Mouse (Mus musculus) heart, adult 11 months (tissue): Measurements from ENCODE around the gene Slc25a22.

ENCODE experiments used
- DNase-seq: peaks from one replicate; pipeline ENCODE4 v3.0.0; 2022

Gene Slc25a22

GRCm38 (mm10) chr7:141437178-141438120 is at the start of gene Slc25a22:
Slc25a22 (minus strand) TSS chr7:141437892.
- peak; percentile 99 for DNase-seq

GRCm38 (mm10) chr7:141487141-141487540 is 49.4 kb upstream of the Slc25a22 start:
- no peak for DNase-seq

DNA sequence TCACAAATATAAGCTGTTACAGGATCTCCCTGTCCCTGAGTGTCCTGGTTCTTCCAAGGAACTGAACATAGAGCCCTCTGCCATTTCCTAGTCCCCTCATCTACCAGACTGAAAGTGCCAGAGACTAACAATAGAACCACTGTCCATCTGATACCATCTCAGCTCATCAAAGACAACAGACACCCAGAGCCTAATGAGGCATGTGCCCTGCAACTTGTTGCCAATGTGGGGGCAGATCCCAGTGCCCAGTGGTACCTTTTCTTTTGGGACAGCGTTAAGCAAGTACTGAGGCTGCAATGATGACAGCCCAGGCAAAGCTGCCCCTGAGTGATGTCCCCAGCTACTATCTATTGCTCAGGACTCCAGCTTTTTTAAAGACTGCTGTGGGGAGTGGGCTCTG is 48.5 kb upstream of the Slc25a22 start:
- DNase-seq: no peak

GRCm38 (mm10) chr7:141485606-141486005 is 47.9 kb upstream of the Slc25a22 start:
- no peak for DNase-seq

GRCm38 (mm10) chr7:141485186-141485585 is 47.5 kb upstream of the Slc25a22 start:
- DNase-seq: peak; percentile 89

DNA sequence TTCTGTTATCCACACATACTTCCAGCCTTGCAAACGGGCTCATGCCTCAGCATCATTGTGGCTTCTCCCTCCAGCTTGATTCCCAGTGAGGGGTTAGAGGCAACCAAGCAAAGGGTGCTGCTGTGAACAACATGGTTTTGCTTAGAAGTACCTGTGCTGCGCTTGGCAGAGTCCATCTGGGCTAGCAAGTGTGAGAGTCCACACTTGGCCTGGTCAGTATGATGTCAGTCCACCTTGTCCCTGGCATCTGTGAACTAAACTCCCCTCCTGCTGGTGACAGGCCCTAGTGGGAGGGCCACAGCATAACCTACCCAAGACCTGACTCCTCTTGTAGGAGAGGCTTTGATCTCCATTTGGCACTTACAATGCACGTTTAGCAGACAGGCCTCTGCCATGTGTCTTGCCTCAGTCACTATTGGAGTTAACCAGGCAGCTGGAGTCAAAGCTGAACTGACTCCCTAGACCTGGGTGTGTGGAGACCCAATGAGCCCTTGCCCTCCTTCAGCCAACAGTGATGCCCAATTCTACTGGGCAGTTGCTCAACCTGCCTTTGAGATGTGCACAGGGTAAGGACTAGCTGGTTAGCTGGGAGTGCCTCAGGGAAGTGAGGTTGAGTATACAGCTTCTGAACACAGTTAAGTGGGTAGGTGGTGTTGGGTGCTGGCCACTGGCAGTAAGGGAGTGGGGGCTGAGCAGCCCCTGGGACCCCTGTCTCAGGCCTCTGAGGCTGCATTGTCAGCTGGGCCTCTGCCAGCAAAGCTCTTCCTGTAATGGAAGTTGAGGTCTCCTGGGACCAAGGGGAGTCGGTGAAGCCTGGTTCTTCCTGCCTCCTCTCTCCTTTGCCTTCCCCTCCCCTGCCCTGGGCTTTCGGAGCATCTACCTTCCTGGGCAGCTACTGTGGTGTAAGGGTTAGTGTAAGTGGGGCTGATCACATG is 46.8 kb upstream of the Slc25a22 start:
- DNase-seq: peak; percentile 96

DNA sequence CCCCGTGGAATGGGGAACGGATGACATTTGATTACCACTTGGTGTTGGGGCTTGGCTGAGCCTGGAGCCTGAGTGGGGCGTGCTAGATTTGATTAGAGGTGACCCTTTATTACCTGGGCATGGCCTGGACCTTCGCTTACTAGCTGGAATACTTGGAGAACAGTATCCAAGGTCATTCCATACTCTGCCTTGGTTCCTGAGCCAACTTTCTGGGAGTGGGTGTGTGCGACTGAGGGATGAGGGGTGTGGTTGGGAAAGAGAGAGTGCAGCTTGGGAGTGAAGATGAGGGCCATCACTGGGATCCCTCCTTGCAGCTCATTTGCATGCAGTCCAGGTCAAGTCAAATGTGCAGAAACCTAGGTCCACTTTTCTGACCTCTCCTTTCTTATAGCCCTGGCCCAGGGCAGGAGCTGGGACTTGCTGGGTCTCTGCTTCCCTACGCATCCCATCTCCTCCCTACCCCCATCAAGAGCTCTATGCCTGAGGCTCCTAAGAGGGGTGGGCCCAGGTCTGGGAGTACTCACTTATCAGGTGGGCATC is 45.5 kb upstream of the Slc25a22 start:
- DNase-seq: no peak

GRCm38 (mm10) chr7:141482531-141483024 is 44.9 kb upstream of the Slc25a22 start:
- DNase-seq: no peak

- DNase-seq: peak; percentile 95
Observed at GRCm38 (mm10) chr7:141481498-141482401, 44.1 kb upstream of the Slc25a22 start.

GRCm38 (mm10) chr7:141480842-141481497 is 43.3 kb upstream of the Slc25a22 start:
- peak; percentile 98 for DNase-seq

DNA sequence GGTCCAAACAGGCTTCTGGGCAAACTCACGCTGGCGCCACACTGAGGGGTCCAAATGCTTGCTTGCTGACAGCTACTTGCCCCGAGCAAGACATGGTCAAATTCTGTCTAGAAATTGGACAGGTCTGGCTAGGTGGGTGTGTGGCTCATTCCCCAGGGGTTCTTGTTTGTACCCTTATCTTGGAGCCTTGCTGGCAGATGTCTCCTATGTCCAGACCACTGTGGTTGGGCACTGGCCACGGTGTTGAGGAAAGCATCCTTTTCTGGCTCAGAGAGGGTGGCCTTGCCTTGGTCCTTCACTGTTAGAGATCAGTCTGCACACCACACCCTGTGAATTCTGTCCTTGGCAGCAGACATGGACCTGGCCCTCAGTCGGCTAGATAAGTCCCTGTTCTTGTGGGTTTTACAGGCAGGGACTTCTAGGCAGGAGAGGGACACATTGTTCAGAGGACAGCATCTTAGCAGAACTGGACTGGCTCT is 40.6 kb upstream of the Slc25a22 start:
- DNase-seq: peak; percentile 97

DNA sequence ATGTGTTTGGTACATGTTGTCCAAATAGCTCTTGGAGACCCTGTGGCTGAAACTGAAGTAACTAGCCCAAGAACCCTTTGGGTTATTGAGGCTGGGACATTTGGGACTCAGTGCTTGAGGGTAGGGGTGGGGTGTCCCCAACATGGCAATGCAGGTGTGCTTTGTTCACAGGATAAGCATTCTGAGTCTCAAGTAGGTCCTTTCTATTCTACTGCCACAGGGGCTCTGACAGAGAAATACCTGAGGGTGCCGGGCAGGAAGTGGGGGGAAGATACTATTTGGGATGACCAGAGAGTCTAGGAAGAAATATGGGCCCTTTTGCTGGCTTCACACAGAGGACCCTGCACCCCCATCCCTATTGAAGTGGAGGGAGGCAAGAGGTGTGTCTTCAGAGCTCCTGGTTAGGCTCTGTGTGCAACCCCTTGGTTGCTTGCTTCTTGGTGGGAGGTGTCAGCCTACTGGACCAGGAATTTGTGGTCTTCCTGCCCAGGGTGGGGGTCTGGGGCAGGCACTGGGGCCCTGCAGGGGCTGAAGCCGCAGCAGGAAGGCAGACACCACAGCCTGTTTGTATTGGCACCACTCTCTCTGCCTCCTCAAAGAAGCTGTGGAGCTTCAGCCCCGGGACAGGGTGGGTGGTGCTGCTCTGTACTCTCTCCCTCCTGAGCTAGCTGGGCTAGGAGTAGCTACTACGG is 40.0 kb upstream of the Slc25a22 start:
- DNase-seq: peak; percentile 95

- peak; percentile 98 for DNase-seq
Observed at GRCm38 (mm10) chr7:141476981-141477370, 39.3 kb upstream of the Slc25a22 start.

DNA sequence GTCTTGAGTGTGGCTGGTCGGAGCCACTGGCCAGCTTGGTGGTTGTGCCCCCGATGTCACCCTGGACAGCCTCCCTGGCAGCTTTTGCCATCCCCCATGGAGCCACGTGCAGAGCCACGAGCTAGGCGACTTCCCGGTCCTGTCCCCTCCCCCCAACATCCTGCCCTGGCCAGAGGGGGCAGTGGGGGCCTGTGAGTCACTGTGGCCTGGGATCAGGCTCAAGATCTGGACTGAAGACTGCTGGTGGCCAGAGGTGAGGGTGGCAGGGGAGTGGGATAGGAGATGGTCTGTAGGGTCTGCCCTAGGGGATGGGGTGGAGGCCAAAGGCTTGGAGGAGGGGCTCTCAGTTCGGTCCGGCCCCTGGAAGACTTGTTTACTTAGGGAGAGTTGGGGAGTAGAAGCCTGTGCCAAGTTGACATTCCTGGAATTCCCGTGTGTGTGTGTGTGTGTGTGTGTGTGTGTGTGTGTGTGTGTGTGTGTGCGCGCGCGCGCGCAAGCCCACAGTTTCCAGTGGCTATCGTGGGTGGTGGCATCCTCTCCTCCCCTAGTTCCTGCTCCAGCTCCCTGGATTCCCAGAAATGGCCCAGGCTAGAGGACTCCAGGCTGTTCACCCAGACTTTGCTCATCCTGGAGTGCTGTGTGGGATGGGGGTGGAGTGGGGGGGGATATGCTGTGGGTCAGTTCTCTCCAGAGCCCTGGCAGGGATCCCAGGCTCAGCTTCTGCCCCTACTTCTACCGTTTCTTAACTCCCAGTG is 38.7 kb upstream of the Slc25a22 start:
- peak; percentile 100 for DNase-seq

- no peak for DNase-seq
Observed at GRCm38 (mm10) chr7:141475805-141476158, 38.1 kb upstream of the Slc25a22 start.

DNA sequence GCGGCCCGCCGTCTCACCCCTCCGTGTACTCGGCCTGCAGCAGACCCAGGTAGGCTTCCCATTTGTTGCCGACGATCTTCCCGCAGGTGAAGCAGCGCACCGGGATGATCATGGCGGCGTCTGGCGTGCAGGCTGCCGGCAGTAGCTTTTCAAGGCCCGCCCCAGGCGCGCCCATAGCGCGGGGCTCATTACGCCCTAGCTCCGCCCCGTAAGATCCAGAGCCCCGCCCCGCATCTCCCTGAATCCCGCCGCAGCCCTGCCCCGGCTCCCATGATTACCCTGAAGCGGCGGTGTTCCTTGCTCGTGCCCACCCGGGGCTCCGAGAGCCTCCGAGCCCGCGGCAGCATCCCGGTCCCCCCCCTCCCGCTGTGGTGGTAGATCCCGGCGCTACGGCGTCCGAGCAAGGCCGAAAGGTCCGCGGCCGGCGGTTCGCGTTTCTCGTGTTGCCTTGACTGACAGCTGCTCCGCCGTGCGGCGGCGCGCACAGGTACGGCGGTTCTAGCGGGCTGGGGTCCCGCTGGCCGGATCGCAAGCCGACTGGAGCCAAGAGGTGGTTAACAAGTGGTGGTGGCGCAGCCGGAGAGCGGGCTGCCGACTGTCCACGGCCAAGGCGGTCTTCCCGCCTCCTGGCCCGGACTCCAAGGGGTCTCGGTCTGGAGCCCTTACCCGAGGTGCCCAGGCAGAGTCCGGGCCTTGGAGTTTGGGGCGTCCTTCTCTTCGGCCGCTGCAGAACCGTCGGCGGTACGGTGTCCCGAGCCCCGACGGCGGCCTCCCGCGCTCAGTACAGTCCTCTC is 37.5 kb upstream of the Slc25a22 start, which contains the start of the genes Polr2l and Tspan4:
Gene Polr2l (minus strand): TSS at position 122 of the 794 bp plus-strand sequence.
Gene Tspan4 (plus strand): TSS at position 230 of the 794 bp plus-strand sequence.
- DNase-seq: peak; percentile 99

- peak; percentile 90 for DNase-seq
Observed at GRCm38 (mm10) chr7:141474160-141474559, 36.5 kb upstream of the Slc25a22 start.

- no peak for DNase-seq
Observed at GRCm38 (mm10) chr7:141472763-141473162, 35.1 kb upstream of the Slc25a22 start.

DNA sequence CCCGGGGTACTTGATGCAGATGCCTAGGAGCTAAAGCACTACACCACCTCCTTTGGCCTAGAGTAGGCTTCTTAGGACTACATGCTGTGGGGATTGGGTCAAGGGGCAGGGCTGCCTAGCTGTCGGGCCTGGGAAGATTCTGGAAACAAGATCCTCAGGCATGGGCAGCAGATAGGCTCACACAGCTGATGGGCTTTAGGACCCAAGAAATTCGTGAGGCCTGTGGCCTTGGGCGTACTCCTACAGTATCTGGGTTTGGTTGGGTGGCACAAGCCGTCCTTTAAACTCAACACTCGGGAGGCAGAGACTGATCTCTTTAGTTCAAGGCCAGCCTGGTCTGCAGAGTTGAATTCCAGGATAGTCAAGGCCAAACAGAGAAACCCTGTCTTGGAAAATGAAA is 34.5 kb upstream of the Slc25a22 start:
- no peak for DNase-seq
